Mouse (Mus musculus): Measurements from ENCODE around the gene Ensa.

Ensa gene

GRCm38 (mm10) chr3:95675301-95676092, 50.7 kb downstream of the Ensa start:
- CTCF ChIA-PET, result interaction anchor here (0.8 to 2.0 kb wide), 5 partner anchors 11 to 43 kb away, joined by 3 to 7 read pairs (median 3); no protein-coding TSS in a partner anchor

GRCm38 (mm10) chr3:95676745-95677419, 52.1 kb downstream of the Ensa start:
- CTCF ChIA-PET, result interaction anchor here (0.5 to 0.6 kb wide), 2 partner anchors 11 to 40 kb away, joined by 4 read pairs; no protein-coding TSS in a partner anchor

GRCm38 (mm10) chr3:95677420-95678090, 52.8 kb downstream of the Ensa start:
- CTCF ChIA-PET, result interaction anchor here (0.5 kb wide), 1 partner anchor 44 kb away, joined by 6 read pairs; no protein-coding TSS in a partner anchor

- CTCF ChIA-PET, result interaction anchor here (0.7 kb wide), 1 partner anchor 14 kb away, joined by 3 read pairs; no protein-coding TSS in a partner anchor
Observed at GRCm38 (mm10) chr3:95679551-95679950, 54.8 kb downstream of the Ensa start.

GRCm38 (mm10) chr3:95680673-95681072, 55.9 kb downstream of the Ensa start:
- CTCF ChIA-PET, result no interaction called here

- CTCF ChIA-PET, result no interaction called here
Observed at GRCm38 (mm10) chr3:95681365-95681764, 56.6 kb downstream of the Ensa start.
